Mouse (Mus musculus) stomach, postnatal 0 days (tissue): ENCODE results near the gene Bmx. TPM values are rescaled to one million over a fixed set of nuclear protein-coding genes. Genes with fewer than 3 reads are reported as not detected.
A peak's percentile ranks its signal among the peaks of the same experiment; 100 is the strongest.

ENCODE experiments used
- ATAC-seq: fragments of 200-750 bp; cut with Nextera tagmentation; 2 replicates; pipeline ENCODE4 v1.8.0; 2017; ENCODE audit not compliant: low FRiP score, low TSS enrichment
- DNase-seq: peaks from one replicate; pipeline ENCODE4 v3.0.0-alpha.2; 2016; ENCODE audit warnings: low spot score
- H3K27ac ChIP-seq: fragments of 300-500 bp; sonication (generic); replicated peaks from 2 replicates; pipeline ENCODE4 v1.5.1; 2014; ENCODE audit warnings: mild to moderate bottlenecking, control low read depth
- H3K27me3 ChIP-seq: fragments of 300-500 bp; sonication (generic); 2 replicates; pipeline ENCODE4 v1.6.1; 2014; ENCODE audit warnings: low read length; ENCODE audit not compliant: control insufficient read depth, insufficient read depth
- H3K36me3 ChIP-seq: fragments of 300-500 bp; sonication (generic); 2 replicates; pipeline ENCODE4 v1.6.1; 2014; ENCODE audit warnings: low read length, mixed read lengths; ENCODE audit not compliant: control insufficient read depth, insufficient read depth
- H3K4me1 ChIP-seq: fragments of 300-500 bp; sonication (generic); replicated peaks from 2 replicates; pipeline ENCODE4 v1.6.1; 2014; ENCODE audit warnings: antibody characterized with exemption; ENCODE audit not compliant: control insufficient read depth, insufficient read depth
- H3K4me2 ChIP-seq: fragments of 300-500 bp; sonication (generic); replicated peaks from 2 replicates; pipeline ENCODE4 v1.6.1; 2014; ENCODE audit warnings: low read depth, mild to moderate bottlenecking, control low read depth, moderate library complexity
- H3K4me3 ChIP-seq: fragments of 300-500 bp; sonication (generic); 2 replicates; pipeline ENCODE4 v1.5.1; 2014; ENCODE audit warnings: low read depth, low read length, control low read depth
- H3K9ac ChIP-seq: fragments of 300-500 bp; sonication (generic); 2 replicates; pipeline ENCODE4 v1.6.1; 2014; ENCODE audit warnings: mild to moderate bottlenecking, low read length, control low read depth, mixed read lengths
- H3K9me3 ChIP-seq: fragments of 300-500 bp; sonication (generic); 2 replicates; pipeline ENCODE4 v1.6.1; 2016; ENCODE audit warnings: low read length; ENCODE audit not compliant: control insufficient read depth
- CTCF ChIP-seq: IDR thresholded peaks from 2 replicates; pipeline ENCODE4 v1.5.1; 2016; ENCODE audit warnings: antibody characterized with exemption, low read depth, mild to moderate bottlenecking, moderate library complexity
- EP300 ChIP-seq: optimal IDR thresholded peaks from 2 replicates; pipeline ENCODE3; 2016; ENCODE audit warnings: antibody characterized with exemption
- WGBS: fragments of 180-500 bp; shearing (Covaris S2); extraction: QIAGEN DNeasy Blood & Tissue Kit; methylation state at CpG from one replicate; pipeline ENCODE4 v1.1.7; 2014; 5-methylcytosine and 5-hydroxymethylcytosine counted together
- polyA plus RNA-seq: library from polyadenylated mRNA; unstranded; fragments of >200 nt; fragmentation: Nextera tagmentation; extraction: Ambion mirVana; gene quantifications from 2 replicates; pipeline ENCODE4 v1.2.1, GENCODE M21; 2015

The Bmx gene
- polyA plus RNA-seq, 1 experiment from 2014 or later, result 0.52 TPM

DNA sequence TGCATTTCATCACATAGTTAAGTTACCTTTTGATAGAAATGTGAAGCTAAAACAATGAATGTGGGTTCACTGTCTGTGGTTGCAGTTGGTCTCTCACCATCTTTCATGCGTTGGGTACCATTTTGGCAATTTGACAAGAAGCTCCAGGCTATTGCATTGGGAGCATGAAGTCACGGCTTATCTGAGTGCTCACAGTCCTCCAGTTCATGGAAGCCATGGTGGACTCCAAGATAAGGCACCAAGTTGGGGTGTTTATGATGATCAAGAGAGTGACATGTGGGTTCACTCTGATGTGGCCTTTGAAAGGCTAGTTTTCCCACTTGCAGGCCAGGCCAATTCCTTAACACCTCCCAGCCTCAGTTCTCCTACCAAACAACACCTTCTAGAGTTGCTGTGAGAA is 60.3 kb downstream of the Bmx start:
- DNase-seq (no peak), ATAC-seq (no peak)
- WGBS, result 85% methylated on average over 2 of the region's 2 CpGs
- Histone ChIP-seq H3K27me3 (no peaks in the 10 kb centered on the region), H3K36me3 (no peaks in the 10 kb centered on the region), H3K9ac (no peak overlapping the region), H3K4me3 (no peak overlapping the region), H3K4me1 (no peaks in the 10 kb centered on the region), H3K9me3 (no peaks in the 10 kb centered on the region), H3K27ac (no peak overlapping the region), H3K4me2 (no peak overlapping the region)
- TF ChIP-seq EP300 (no peak), CTCF (no peak)

DNA sequence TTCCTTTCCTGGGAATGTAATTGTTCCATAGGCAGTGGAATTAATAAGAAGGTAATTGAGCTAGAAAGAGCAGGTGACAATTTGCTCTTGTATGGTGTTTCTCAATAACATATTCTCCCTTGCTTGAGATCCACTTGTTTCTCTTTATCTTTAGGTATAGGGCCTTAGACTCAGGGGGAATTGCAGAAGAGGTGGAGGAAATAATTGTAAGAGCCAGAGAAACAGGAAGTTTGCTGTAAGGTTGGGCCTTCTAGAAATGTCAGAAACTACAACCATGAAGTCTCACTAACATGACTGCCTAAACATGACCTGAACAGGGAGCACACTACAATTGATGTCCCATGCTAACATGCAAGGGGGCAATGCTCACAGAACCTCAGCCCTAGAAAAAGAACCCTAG is 68.1 kb downstream of the Bmx start:
- no peak for ATAC-seq

DNA sequence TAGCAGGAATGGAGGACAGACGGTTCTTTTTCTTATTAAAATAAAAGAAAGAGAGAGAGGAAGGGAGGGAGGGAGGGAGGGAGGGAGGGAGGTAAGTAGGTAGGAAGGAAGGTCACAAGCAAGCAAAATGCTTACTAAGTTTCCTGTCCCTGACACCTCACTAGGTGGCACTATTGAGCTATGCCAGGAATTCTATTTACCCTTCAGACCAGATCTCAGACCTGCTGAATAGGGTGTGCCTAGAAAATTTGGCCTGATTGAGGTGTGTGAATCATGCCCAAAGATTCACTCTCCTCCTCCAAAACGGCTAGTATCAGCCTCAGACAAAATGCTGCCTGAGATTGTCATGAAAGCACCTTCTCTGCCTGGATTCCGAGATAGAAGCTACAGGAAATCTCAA is 74.1 kb downstream of the Bmx start:
- H3K4me2 ChIP-seq, result no peak overlapping the region
- H3K9ac ChIP-seq, result no peak overlapping the region
- H3K4me3 ChIP-seq, result no peak overlapping the region
- H3K9me3 ChIP-seq, result no peaks in the 10 kb centered on the region
- peak; percentile 40 for DNase-seq
- peak; percentile 74 for ATAC-seq
- TF ChIP-seq EP300, result no peak
- peak; percentile 85 for TF ChIP-seq CTCF
- H3K36me3 ChIP-seq, result no peaks in the 10 kb centered on the region
- no peaks in the 10 kb centered on the region for H3K27me3 ChIP-seq
- WGBS, result 27% methylated on average over 3 of the region's 3 CpGs
- no peak overlapping the region for H3K27ac ChIP-seq
- H3K4me1 ChIP-seq, result no peaks in the 10 kb centered on the region

More for the DNA sequence above, 68.1 kb downstream of the Bmx start:
- Histone ChIP-seq H3K9me3 (no peaks in the 10 kb centered on the region), H3K4me3 (no peak overlapping the region), H3K27ac (no peak overlapping the region), H3K27me3 (no peaks in the 10 kb centered on the region), H3K4me2 (no peak overlapping the region), H3K36me3 (no peaks in the 10 kb centered on the region), H3K9ac (no peak overlapping the region), H3K4me1 (no peaks in the 10 kb centered on the region)
- DNase-seq, result no peak
- no peak for TF ChIP-seq EP300
- no peak for TF ChIP-seq CTCF

DNA sequence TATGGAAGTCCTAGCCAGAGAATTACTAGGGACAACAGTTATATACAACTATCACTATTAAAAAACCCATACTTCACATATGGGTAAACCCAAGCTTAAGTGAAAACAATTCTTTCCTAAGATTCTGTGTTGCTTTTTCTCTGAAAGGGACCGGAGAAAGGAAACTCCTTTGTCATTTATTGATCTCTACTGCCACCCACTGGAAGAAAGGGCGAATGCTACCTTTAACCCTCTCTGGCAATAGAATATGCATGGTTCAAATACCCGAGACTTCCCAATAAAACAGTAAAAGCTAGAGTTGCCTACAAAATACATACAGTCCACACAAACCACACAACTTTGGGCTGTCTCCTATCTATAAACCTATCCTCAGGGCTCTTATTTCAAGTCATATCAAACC is 78.2 kb downstream of the Bmx start:
- no peaks in the 10 kb centered on the region for H3K9me3 ChIP-seq
- WGBS, result 7% methylated on average over 3 of the region's 3 CpGs
- TF ChIP-seq EP300 (no peak), CTCF (peak; percentile 80)

DNA sequence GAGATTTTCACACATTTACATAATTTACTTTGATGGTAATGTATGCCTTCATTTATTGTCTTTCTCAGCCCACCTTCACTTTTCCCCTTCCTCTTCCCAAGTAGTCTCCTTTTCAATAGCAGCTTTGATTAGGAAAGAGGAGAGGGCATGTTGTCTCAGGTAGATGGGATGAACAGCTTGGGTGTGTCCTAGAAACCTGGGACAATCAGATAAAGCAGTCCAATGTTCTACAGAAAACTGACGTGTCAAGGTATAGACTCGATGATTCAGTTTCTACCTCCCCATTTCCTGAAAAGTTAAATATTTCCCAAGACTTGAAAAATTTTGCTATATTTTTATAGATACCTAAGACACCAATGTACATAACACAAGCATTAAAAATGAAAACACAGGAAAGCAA is 79.1 kb downstream of the Bmx start:
- Histone ChIP-seq H3K36me3 (no peaks in the 10 kb centered on the region), H3K27me3 (no peaks in the 10 kb centered on the region), H3K4me2 (no peak overlapping the region), H3K4me3 (no peak overlapping the region), H3K27ac (no peak overlapping the region), H3K4me1 (no peaks in the 10 kb centered on the region), H3K9ac (no peak overlapping the region), H3K9me3 (no peaks in the 10 kb centered on the region)
- DNase-seq (no peak), ATAC-seq (no peak)
- TF ChIP-seq CTCF (no peak), EP300 (no peak)
- WGBS, result 59% methylated on average over 2 of the region's 2 CpGs

More for the DNA sequence above, 78.2 kb downstream of the Bmx start:
- H3K27me3 ChIP-seq, result no peaks in the 10 kb centered on the region
- no peak overlapping the region for H3K4me2 ChIP-seq
- H3K27ac ChIP-seq, result no peak overlapping the region
- H3K36me3 ChIP-seq, result no peaks in the 10 kb centered on the region
- DNase-seq (peak; percentile 32), ATAC-seq (no peak)
- H3K4me3 ChIP-seq, result no peak overlapping the region
- H3K9ac ChIP-seq, result no peak overlapping the region
- H3K4me1 ChIP-seq, result no peaks in the 10 kb centered on the region

DNA sequence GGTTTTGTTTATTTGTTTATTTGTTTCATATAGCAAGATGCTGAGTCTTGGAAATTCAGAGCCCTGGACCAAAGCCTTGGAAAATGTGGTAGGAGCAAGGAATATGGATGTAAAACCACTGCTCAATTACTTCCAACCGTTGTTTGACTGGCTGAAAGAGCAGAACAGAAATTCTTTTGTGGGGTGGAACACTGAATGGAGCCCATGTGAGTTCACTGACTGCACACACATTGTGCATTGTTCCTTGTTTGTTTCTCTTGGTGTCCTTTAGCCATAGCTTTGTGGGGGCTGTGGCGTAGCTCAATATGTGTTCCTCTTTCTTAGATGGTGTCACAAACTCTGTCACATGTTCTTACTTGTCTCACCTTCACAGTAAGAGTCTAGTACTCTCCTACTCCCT is 82.2 kb downstream of the Bmx start:
- DNase-seq (no peak), ATAC-seq (no peak)
- H3K4me1 ChIP-seq, result no peaks in the 10 kb centered on the region
- no peak overlapping the region for H3K4me3 ChIP-seq
- no peak overlapping the region for H3K4me2 ChIP-seq
- TF ChIP-seq CTCF (no peak), EP300 (no peak)
- H3K36me3 ChIP-seq, result no peaks in the 10 kb centered on the region
- no peaks in the 10 kb centered on the region for H3K9me3 ChIP-seq
- WGBS, result 71% methylated on average over 2 of the region's 2 CpGs
- no peaks in the 10 kb centered on the region for H3K27me3 ChIP-seq
- H3K27ac ChIP-seq, result no peak overlapping the region
- no peak overlapping the region for H3K9ac ChIP-seq
